Mouse (Mus musculus) layer of hippocampus, postnatal 36 days (tissue): ENCODE data around the gene Adgrl1. TPM values are rescaled to one million over a fixed set of nuclear protein-coding genes. Genes with fewer than 3 reads are reported as not detected.

Source experiments
- DNase-seq, 2 experiments: peaks; one replicate each; pipeline ENCODE4 v3.0.0; 2022
- total RNA-seq, 2 experiments: library from RNA; stranded (reverse); gene quantifications; 2 replicates each; pipeline ENCODE4 v1.2.3; 2021

Adgrl1 gene
- 100 to 1,000 TPM; 319 to 321 TPM for total RNA-seq

DNA sequence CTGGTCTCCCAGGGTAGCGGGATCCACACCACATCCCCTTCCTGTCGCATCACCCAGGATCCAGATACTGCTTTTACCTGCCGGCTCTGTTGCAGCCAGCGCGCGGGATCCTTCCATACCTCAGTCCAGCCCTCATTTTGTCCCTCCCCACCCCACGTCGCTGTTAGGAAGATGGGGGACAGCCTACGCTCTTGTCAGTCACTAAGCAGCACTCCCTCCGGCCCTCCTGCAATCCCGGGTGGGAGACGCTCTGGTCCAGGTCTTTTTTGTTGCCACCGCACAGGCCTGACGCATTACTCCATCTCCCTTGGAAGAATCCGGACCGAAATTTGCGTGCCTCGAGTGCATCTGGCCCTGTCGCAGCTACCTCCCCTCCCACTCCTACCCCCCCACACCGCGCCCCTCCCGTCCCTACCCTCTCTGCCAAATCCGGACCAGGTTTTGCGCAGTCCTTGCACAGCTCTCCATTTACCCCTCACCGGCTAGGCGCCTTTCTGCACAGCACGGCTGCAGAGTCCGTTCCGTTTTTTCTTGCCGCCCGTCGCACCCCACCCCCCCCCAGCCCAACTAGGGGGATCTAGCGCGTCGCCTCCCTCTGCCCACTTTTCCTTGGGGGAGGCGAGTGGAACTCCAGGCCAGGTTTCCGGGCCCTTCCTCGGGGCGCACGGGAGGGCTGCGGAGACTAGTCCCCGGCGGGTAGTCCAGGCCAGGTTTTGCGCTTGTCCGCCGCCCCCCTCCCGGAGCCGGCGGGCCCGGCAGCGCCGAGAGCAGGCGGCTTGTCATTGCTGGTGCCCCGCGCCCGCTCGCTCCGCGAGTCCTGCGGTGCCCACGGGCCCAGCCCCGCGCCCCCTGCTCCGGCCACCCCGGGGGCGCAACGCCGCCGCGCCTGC is at the start of gene Adgrl1:
Gene Adgrl1, plus strand, starts transcription at position 743 of the 890 bp plus-strand sequence.
- DNase-seq: peak; percentile 94 to 95

DNA sequence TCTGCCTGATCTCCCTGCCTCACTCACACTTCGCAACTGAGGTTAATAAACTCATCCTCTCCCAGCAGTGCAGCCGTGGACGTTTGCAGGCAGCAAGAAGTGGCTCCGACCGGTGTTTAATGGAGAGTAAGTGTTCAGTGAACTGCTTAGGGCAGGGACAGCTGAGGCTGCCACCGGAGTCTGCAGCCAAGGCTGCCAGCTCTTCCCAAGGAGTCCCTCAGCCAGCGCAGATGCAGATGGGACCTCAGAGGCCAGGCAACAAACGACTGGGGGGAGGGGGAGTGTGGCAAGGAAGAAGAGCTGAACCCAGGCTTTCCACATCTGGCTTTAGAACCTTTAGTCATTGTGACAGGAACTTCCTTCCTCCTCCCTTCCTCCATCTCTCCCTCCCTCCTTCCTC is 47.6 kb upstream of the Adgrl1 start:
- no peak for DNase-seq

DNA sequence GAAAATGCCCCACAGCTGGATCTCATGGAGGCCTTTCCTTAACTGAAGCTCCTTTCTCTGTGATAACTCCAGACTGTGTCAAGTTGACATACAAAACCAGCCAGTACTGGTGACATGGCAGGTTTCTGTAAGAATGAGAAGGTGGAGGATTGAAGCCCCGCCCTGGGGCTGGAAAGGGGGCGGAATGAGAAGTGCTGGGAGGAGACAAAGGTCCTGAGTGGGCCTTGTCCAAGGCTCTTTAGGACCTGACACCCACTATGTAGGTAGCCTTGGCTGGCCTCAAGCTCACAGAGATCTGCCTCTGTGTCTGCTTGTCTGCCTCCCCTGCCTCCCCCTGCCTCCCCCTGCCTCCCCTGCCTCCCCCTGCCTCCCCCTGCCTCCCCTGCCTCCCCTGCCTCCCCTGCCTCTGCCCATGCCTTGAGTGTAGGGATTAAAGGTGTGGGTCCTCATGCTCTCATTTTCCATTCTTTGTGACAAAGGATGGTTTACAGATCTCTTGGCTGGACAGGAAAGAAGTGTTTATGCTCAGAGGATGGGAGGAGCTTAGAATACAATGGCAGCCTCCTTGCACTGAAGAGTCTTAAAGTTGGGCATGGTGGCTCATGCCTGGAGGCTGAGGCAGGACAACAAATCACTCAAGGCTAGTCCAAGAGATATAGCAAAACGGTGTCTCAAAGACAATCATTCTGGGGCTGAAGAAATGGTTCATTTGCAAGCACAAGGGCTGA is 46.4 kb upstream of the Adgrl1 start:
- no peak for DNase-seq

DNA sequence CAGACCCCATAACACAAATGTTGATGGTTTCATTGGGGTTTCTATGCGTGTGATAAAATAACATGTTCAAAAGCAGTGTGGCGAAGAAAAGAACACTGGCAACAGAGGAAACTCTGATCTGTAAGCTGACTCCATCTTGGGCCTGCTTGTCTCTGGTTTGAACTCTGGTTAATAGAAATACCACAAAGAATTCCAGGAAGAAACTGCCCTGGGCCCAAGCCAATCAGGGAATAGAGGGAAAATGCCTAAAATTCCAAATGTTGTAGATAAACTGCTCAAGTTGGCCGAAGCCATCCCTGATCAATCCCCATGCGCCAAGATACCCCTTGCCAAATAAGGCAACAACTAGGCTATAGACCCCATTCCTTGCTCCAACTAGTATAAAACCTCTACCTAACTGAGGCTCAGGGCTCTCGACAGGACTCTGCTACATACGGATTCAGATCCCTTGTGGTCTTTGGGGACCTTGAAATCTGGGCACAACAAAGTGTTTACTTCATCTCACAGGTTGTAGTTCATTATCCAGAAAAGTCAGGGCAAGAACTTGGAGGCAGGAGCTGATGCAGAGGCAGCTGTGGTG is 43.3 kb upstream of the Adgrl1 start:
- DNase-seq: no peak

DNA sequence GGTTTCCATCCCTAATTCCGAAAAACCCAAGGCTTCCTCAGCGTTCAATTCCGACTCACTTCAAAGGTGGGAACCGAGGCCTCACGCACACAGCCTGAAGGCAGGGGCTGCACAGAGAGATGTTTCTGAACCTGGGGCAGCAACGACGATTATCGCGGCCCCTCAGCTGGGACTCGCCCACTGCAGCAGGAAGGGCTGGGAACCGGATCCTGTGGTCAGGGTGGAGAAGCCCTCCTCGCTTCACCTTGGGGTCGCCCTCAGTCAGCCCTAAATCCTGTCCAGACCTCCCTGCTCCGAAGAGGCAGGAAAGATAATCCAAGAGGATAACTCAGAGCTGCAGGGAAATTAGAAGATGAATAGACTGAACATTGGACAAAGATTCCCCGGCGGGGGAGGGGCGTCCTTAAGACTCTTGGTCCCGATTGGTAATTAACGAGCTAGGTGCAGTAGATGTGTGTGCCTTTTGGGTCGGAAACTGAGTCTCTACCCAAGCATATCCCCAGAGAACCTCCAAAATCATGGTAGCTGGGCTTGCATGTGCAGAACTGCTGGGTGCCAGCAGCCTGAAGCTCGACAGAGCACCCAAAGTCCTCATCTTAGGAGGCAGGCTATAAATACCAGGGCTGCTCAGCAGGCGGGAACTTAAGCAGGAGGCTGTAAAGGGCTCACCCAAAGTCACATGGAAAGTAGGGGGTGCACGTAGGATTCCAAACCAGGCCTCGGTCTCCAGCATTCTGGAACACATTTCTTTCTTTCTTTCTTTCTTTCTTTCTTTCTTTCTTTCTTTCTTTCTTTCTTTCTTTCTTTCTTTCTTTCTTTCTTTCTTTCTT is 37.3 kb upstream of the Adgrl1 start:
- no peak for DNase-seq

DNA sequence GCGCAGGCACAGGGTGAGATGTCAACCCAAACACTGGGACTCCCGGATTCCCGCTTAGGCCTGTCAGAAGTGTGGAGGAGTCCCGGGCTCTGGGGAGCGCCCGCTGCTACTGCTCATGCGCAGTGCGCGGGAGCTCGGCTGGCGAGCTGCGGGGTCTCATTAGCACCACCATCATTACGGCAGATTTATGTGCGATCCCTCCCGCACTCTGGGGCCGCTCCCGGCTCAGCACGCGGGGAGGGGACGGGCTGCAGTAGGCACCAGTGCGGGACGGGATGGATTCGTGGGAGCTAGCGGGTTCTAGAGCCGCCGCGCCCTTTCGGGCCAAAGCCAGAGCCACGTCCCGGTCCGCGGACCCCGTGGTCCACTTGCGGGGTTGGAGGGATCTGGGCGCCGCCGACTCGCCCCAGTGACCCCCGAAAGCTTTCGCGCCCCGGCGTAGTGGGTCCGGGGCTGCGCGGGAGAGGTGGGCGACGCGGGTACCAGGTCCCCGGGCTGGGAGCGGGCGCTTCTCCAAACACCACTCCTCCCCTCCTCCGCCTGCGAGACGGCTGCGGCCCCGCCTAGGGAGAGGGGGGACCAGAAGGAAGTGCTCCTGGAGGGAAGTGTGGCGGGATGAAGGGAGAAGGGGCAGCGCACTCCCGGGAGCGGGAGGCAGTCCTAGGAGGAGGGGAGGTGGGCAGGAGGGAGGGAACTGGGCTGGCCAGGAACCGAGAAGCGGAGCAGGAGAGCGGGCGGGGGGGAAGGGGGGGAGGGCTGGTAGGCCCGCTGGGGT is 24.8 kb upstream of the Adgrl1 start:
- peak; percentile 53 to 68 for DNase-seq

DNA sequence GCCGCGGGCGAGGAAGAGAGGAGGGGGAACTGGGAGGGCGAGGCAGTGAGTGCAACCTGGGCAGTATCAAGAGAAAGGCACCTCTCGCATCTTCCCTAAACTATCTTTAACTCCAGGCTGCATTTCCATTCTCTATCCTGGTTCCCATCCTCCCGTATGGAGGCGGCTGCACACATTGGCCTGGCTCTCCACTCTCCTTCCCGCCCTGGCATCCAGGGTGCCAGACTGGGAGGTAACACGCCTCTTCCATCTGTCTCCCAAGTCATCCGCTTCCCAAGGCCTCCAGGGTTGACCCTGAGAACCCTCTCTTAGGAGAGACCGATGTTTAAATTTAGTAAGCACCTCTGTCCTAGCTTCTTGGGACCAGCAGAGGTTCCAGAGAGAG is 24.3 kb upstream of the Adgrl1 start:
- DNase-seq: peak in 1 of 2 experiments; percentile 34

DNA sequence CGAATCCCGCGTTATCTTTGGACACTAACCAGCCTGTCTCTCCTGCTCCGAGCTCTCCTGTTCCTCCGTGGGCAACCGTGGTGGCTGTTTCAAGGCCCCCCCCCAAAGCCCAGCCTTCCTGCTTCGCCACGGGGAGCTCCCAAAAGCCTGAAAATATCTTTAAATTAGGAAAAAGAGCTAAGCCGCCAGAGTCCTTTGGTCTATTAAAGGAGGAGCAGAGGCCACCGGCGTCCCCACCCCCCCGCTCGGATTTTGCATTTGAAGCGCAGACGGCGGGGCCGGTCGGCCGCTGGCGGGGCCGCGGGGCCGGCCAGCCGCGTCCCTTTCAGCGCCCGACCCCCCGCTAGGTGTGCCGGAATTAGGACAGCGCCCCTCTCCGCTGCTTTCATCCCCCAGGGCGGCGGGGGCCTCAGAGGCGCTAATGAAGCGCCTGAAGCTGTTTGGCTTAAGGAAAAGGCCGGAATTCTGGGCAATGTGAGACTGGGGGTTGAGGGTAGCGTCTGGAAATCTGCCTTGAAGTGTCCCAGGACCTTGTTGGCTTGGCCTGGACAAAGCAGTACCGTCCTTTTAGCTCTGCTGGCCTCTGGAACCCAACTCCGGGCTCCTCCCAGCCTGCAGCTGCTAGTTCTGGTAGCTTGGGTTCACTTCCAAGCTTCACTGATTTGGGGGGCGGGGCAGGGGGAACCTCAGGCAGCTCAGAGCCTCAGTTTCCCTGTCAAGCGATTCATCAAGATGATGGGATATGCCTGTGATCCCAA is 23.6 kb upstream of the Adgrl1 start:
- DNase-seq: no peak

DNA sequence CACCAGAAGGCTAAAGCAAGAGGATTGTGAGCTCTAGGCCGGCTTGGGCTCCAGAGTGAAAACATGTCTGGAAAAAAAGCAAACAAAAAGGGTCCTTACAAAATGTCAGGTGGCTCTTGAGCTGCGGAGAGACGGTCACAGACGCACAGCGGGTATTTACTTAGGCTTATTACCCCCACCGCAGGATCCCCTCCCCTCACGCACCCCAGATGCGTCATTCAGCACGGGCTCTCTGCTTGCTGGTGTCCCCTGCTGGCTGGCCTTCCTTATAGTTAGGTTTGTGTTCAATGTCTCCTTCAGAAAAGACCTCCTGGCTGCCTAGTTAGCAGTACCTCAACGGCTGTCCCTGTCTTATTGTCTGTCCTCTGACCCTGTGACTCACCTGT is 23.1 kb upstream of the Adgrl1 start:
- DNase-seq: no peak

DNA sequence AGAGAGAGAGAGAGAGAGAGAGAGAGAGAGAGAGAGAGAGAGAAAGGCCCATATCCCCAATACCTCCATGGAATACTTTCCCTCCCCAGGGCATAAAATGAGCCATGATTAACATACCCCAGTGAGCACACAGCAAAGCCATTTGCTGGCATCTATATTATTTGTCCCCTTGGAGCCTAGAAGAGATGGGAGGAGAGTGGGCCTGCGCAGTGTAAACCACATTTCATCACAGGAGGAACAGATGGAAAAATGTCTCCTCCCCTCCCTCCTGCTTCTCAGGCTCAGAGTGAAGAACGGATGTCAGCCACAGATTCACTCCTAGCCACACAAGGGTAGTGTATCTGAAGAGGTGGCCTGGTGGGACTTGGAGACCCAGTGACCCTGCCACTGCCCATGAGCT is 11.5 kb upstream of the Adgrl1 start:
- DNase-seq: no peak

DNA sequence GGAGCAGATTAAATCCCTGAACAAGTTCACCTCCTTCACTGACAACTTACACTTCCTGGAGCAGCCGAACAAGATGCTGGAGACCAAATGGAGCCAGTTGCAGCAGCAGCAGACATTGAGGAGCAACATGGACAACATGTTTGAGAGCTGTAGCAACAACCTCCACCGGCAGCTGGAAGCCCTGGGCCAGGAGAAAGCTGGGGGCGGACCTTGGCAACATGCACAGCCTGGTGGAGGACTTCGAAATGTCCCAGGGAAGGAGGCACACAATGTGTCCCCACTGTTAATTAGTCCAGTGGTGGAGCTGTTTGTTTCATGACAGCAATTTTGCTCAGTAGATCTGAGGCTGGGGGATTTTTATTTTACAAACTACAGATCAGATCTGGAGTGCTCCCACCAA is 7.8 kb upstream of the Adgrl1 start:
- no peak for DNase-seq

DNA sequence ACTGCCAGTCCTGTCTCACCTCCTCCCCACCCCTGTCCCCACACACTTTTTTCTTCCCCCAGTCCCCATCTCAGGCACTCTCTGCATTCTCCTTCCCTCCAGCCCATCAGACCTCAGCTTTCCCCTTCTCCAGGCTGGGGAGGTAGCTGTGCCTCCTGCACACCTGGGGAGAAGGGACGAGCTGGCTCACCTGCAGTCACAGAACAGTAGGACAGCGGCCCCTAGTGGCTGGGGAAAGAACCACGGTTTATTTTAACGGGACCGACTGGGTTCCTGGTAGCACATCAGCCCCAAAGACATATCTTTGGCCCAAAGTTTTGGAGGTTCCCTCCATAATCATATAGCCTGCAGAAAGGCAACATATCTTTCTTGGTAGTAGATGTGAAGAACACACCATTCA is 6.0 kb upstream of the Adgrl1 start:
- peak; percentile 66 to 77 for DNase-seq

DNA sequence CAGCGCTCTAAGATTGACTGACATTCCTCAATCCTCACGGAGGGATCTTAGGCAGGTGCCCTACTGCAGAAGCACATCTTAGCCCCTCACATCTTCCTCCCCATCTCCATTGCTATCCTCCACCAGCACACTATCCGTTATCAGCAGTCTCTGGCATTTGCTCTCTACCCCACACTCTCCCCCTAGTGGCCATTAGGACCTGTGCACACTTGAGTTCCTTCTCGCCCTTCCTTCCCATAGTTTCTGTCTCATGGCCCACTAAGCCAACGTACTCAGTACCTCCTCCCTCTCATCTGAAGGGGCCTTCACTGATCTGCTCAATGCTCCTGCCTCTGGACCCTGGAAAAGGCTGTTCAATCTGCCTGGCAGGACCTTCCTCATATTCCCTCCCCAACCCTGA is 4.0 kb upstream of the Adgrl1 start:
- DNase-seq: peak in 1 of 2 experiments; percentile 40

DNA sequence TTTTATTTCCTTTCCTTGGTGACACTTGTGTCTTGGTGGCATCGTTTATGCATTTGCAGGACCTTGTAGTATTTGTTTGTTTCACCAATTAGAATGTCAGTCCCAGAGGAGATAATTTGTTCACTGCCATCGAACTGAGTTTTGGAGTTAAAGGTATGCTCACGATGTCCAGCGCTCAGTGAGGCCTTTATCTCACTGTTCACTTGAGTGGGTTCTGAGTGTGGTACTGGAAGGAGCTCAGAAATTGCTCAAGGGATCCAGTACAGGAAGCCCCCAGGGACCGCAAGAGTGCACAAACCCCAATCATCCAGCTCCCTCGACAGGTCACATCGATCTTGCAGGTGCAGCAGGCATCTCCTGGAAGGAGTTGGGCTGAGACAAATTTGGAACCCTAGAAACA is 3.4 kb upstream of the Adgrl1 start:
- no peak for DNase-seq

DNA sequence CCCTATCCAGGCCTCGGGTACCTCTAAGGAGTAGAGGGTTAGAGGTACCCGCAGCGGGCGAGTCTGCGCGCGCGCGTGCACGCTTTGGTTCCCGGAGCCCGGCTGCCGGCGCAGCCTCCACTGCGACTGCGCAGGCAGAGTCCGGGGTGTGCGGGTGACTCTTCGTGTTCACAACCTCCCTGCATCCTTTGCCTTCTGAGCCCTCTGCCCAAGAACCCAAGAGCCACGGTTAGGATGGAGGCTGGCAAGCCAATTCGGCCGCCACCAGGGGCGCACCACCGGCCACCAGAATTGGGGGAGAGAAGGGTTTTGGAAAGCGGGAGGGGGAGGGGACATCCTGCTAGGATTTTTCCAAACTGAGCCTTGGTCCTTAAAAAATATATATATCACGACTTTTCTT is 2.7 kb upstream of the Adgrl1 start:
- DNase-seq: peak; percentile 62 to 67

DNA sequence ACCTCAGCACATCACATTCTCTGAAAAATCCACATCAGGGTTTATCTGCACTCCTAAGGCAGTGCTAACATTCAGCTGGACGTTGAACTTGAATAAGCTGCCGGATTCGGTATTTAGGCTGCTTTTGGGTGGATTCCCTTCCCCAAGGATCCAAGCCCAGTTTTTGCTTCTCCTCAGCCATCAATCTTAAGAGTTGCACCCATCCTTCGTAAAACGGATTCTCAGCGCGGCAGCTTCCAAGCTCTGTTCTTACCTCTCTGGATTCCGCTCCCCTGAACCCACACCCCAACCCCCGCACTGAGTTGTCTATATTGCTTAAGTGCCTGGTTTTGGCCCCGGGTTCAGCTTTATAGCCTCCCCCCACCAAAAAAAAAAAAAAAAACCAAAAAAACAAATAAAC is 1.4 kb upstream of the Adgrl1 start:
- DNase-seq: no peak

DNA sequence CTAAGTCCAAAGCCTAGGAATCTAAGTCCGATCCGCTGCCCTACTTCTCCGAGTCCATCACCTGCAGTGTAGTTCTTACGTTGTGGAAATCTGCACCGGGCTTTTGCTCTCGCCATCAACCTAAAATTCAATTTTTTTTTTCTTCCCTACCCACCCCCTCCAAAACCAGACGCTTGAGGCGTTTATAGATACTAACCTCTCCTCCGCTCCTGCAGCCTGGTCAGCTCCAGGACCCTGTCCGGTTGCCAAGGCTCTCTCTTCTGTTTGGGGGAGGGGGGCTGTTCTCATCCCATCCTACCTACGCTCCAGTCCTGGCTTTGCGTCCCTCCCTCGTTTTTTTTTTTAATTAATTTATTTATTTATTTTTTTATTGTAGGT is 931 bp upstream of the Adgrl1 start:
- DNase-seq: peak; percentile 57 to 69

DNA sequence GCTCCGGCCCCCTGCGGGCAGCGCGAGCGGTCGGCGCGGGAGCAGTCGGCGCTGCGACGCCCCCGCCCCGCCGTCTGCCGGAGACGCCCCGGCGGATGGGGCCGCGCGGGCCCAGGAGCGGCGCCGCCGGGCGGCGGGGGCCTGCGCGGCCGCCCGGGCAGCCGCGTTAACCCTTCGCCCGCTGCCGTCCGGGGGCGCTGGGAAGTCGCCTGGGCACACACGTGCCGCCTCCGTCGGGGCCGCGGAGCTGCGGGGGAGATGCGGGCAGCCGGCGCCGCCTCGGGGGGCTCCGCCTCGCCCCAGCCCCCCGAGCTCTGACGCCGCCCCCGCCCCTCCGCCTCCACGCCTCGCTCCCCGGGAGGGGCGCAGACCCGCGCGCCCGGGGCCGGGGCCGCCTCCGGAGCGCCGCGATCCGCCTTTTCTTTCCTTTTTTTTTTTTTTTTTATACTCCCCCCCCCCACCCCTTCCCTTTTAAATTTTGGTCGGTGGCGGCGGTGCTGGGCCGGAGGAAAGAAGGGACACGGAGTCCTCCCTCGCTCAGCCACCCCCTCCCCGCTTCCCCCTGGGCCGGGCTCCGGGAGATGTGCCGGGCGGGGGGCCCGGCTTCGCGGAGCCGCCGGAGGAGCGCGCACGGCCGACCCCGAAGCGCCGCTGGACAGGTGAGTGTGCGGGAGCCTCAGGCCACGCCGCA is 506 bp downstream of the Adgrl1 start:
- DNase-seq: no peak

DNA sequence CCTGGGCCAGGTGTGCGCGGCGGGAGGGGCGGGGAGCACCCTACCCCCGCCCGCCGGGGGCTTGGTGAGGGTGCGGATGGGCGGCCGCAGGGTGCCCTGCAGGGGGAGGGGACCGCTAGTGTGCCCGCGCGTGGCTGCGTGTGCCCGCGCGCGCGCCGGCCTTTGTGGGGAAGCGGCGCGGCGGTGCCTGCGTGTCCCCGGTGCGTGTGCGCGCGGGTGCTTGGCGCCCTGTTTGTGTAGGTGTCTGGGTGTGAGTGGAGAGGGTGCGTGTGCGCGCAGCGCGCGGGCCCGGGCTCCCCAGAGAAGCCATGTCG is 1.0 kb downstream of the Adgrl1 start:
- peak; percentile 65 to 78 for DNase-seq
